In the genomic region with DNA sequence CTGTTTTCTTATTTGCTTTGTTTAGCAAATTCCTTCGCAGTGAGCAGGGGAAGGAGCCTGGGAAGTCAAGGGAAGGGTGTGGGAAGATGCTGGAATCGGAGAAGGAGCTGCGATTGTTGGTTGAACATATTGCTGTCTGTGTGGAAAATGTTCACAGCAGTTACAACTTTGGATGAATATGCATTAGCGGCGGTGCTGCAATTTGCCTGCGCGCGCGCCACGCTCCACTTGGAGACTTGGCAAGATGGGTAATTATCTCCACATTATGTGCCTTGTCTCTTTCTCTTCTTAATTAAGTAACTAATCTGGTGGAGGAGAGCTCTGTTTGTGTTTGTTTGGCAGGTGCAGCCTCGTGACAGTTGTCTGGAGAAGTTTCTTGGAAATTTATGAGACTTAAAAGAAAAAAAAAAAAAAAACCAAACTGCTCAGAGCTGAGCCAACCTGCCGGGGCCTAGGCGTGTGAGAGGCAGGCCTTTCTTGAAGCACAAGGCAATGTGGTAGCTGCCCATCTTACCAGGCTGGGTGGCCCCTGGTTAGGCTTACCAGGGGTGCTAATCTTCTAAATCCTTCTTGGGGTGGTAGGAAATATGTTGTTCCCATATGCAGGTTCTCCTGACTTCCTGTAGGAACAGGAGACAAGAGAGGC, we compare ENCODE assay signal across 16 mouse cellular contexts.
DNase-seq lines count a peak whose midpoint lies in the region; TF ChIP-seq lines count a peak whose summit lies in the region.
"Had no signal": no experiment of that assay in that cellular context is flagged by ENCODE, and none has a peak within 500 bp of the region (broad histone marks: within the 10 kb centered on the region; RNA-seq: fewer than 3 reads in every experiment).

No protein-coding gene starts in this region.

- H3K4me1 ChIP-seq in thymus, adult 2 months (replicated peaks; ENCODE audit: control insufficient read depth, insufficient read depth, low read length), result peaks cover 13% of the 10 kb centered on the region
- H3K4me1 ChIP-seq: embryonic facial prominence, embryonic 15.5 days; liver, embryonic 15.5 days; midbrain, embryonic 13.5 days had no signal

- no peaks in the 10 kb centered on the region for H3K36me3 ChIP-seq in thymus, adult 2 months (ENCODE audit: control insufficient read depth, insufficient read depth, low read length)
- H3K36me3 ChIP-seq: embryonic facial prominence, embryonic 15.5 days; liver, embryonic 15.5 days; midbrain, embryonic 13.5 days had no signal

- H3K27me3 ChIP-seq in thymus, adult 2 months (ENCODE audit: control insufficient read depth, insufficient read depth, low read length), result no peaks in the 10 kb centered on the region
- H3K27me3 ChIP-seq: embryonic facial prominence, embryonic 15.5 days; liver, embryonic 15.5 days had no signal

- DNase-seq in left cerebral cortex, adult 11 months (ENCODE audit: low spot score), result peak; percentile 14
- no peak for DNase-seq in left cerebral cortex, postnatal 4 days
- DNase-seq in frontal cortex, postnatal 14 days (ENCODE audit: low spot score in 2 of 2), result peak; percentile 33 to 55
- DNase-seq in left cerebral cortex, adult 8-10 months (ENCODE audit: low spot score in 2 of 2), result peak; percentile 28 to 64
- peak; percentile 67 to 71 for DNase-seq in right cerebral cortex, postnatal 36 days (ENCODE audit: low spot score in 2 of 2)
- no peak for DNase-seq in embryo, embryonic 10.5 days (ENCODE audit: low spot score)
- DNase-seq in kidney, postnatal 36 days, result no peak
- no peak for DNase-seq in thymus, adult 2 months
- DNase-seq: adrenal gland, postnatal 36 days; cerebellum, adult 11 months; heart, postnatal 36 days; kidney, postnatal 10 days; lung, postnatal 36 days had no signal

- 81% methylated on average over 13 of the region's 13 CpGs for WGBS in thymus, adult 2 months

- intact Hi-C loops in left cerebral cortex, postnatal 4 days (cut with DNase I), result no loop called here

- TF ChIP-seq CTCF in thymus, adult 2 months (IDR thresholded peaks at IDR 0.05; ENCODE audit: borderline replicate concordance, control insufficient read depth, extremely low read depth, insufficient read depth, low read length, poor library complexity), result no peak

- no peak overlapping the region for H3K27ac ChIP-seq in thymus, adult 2 months (ENCODE audit: control insufficient read depth, insufficient read depth, low read length)
- H3K27ac ChIP-seq: embryonic facial prominence, embryonic 15.5 days; liver, embryonic 15.5 days; midbrain, embryonic 13.5 days had no signal

- no peak for TF ChIP-seq POLR2A in thymus, adult 2 months (IDR thresholded peaks at IDR 0.05; ENCODE audit: control insufficient read depth, extremely low read depth, insufficient read depth, low read length, poor library complexity)

- H3K4me3 ChIP-seq in thymus, adult 2 months (ENCODE audit: control insufficient read depth, insufficient read depth, low read length), result no peak overlapping the region
- H3K4me3 ChIP-seq: embryonic facial prominence, embryonic 15.5 days; liver, embryonic 15.5 days; midbrain, embryonic 13.5 days had no signal

Comparison
In these comparisons a context has a peak if more than half of its experiments do, and no peak if none do; other contexts are left out.
1. DNase-seq: peak in left cerebral cortex, adult 11 months (single experiment), frontal cortex, postnatal 14 days (2 of 2), left cerebral cortex, adult 8-10 months (2 of 2) and right cerebral cortex, postnatal 36 days (2 of 2); none in left cerebral cortex, postnatal 4 days (single experiment), embryo, embryonic 10.5 days (single experiment), kidney, postnatal 36 days (0 of 2) and thymus, adult 2 months (single experiment).